Comparison of ENCODE assay signal across 11 mouse cellular contexts in genomic region chr15:80160223-80160622, GRCm38 (mm10). TPM values are rescaled to one million over a fixed set of nuclear protein-coding genes. Genes with fewer than 3 reads are reported as not detected.
DNase-seq lines count a peak whose midpoint lies in the region; ATAC-seq lines count a peak whose summit lies in the region.
"Had no signal": no experiment of that assay in that cellular context is flagged by ENCODE, and none has a peak within 500 bp of the region (broad histone marks: within the 10 kb centered on the region; RNA-seq: fewer than 3 reads in every experiment).

No protein-coding gene starts in this region.

- peak overlapping the region; percentile 78 for H3K27ac ChIP-seq in heart, embryonic 10.5 days
- no peak overlapping the region for H3K27ac ChIP-seq in heart, embryonic 12.5 days (ENCODE audit: poor library complexity, severe bottlenecking)
- peak overlapping the region; percentile 80 for H3K27ac ChIP-seq in lung, embryonic 16.5 days (ENCODE audit: low read length)
- peak overlapping the region; percentile 49; the same call in 1 of the 2 replicates for H3K27ac ChIP-seq in hindbrain, embryonic 13.5 days
- H3K27ac ChIP-seq in stomach, embryonic 14.5 days (ENCODE audit: low read length), result peak overlapping the region; percentile 95

- ATAC-seq in heart, embryonic 12.5 days (ENCODE audit: insufficient number of reproducible peaks, low FRiP score), result no peak
- no peak for ATAC-seq in lung, embryonic 16.5 days (ENCODE audit: low read depth)
- ATAC-seq in hindbrain, embryonic 13.5 days (ENCODE audit: low FRiP score), result no peak
- no peak for ATAC-seq in stomach, embryonic 14.5 days (ENCODE audit: insufficient number of reproducible peaks, insufficient read depth, low FRiP score, low read depth)

- peaks cover 38% of the 10 kb centered on the region for H3K4me1 ChIP-seq in heart, embryonic 10.5 days
- peaks cover 22% of the 10 kb centered on the region for H3K4me1 ChIP-seq in heart, embryonic 12.5 days (replicated peaks)
- H3K4me1 ChIP-seq in lung, embryonic 16.5 days (replicated peaks; ENCODE audit: control insufficient read depth, insufficient read depth, low read length), result peaks cover 21% of the 10 kb centered on the region
- peaks cover 5% of the 10 kb centered on the region; the same call in 1 of the 2 replicates for H3K4me1 ChIP-seq in hindbrain, embryonic 13.5 days (replicated peaks)
- peaks cover 11% of the 10 kb centered on the region; the same call in 1 of the 2 replicates for H3K4me1 ChIP-seq in stomach, embryonic 14.5 days (ENCODE audit: control insufficient read depth, insufficient read depth, low read length)

- no peaks in the 10 kb centered on the region for H3K9me3 ChIP-seq in heart, embryonic 10.5 days
- no peaks in the 10 kb centered on the region for H3K9me3 ChIP-seq in heart, embryonic 12.5 days (replicated peaks)
- no peaks in the 10 kb centered on the region for H3K9me3 ChIP-seq in lung, embryonic 16.5 days (ENCODE audit: control insufficient read depth, low read length)
- H3K9me3 ChIP-seq in hindbrain, embryonic 13.5 days, result no peaks in the 10 kb centered on the region
- H3K9me3 ChIP-seq in stomach, embryonic 14.5 days (ENCODE audit: control insufficient read depth, low read depth, low read length), result no peaks in the 10 kb centered on the region

- H3K4me2 ChIP-seq in heart, embryonic 12.5 days, result no peak overlapping the region
- no peak overlapping the region for H3K4me2 ChIP-seq in lung, embryonic 16.5 days (ENCODE audit: low read depth, low read length)
- H3K4me2 ChIP-seq in hindbrain, embryonic 13.5 days, result no peak overlapping the region
- no peak overlapping the region for H3K4me2 ChIP-seq in stomach, embryonic 14.5 days (replicated peaks; ENCODE audit: low read depth, low read length)

- H3K9ac ChIP-seq in heart, embryonic 12.5 days, result no peak overlapping the region
- peak overlapping the region; percentile 20; the same call in 1 of the 2 replicates for H3K9ac ChIP-seq in lung, embryonic 16.5 days (ENCODE audit: low read length)
- no peak overlapping the region for H3K9ac ChIP-seq in hindbrain, embryonic 13.5 days
- H3K9ac ChIP-seq in stomach, embryonic 14.5 days (replicated peaks; ENCODE audit: low read depth, low read length), result no peak overlapping the region; the same call in 1 of the 2 replicates

- H3K27me3 ChIP-seq in heart, embryonic 10.5 days (ENCODE audit: insufficient read depth, poor library complexity, severe bottlenecking), result no peaks in the 10 kb centered on the region
- H3K27me3 ChIP-seq in heart, embryonic 12.5 days (replicated peaks), result no peaks in the 10 kb centered on the region
- H3K27me3 ChIP-seq in lung, embryonic 16.5 days (ENCODE audit: control insufficient read depth, insufficient read depth, low read depth, low read length), result no peaks in the 10 kb centered on the region
- no peaks in the 10 kb centered on the region for H3K27me3 ChIP-seq in hindbrain, embryonic 13.5 days
- H3K27me3 ChIP-seq in stomach, embryonic 14.5 days (ENCODE audit: control insufficient read depth, insufficient read depth, low read length), result no peaks in the 10 kb centered on the region
- H3K27me3 ChIP-seq: CH12.LX had no signal

- H3K36me3 ChIP-seq in heart, embryonic 10.5 days, result peaks cover 83% of the 10 kb centered on the region
- H3K36me3 ChIP-seq in heart, embryonic 12.5 days, result peaks cover 82% of the 10 kb centered on the region
- H3K36me3 ChIP-seq in lung, embryonic 16.5 days (ENCODE audit: control insufficient read depth, insufficient read depth, low read length), result peaks cover 29% of the 10 kb centered on the region
- H3K36me3 ChIP-seq in hindbrain, embryonic 13.5 days, result peaks cover 74% of the 10 kb centered on the region
- peaks cover 44% of the 10 kb centered on the region for H3K36me3 ChIP-seq in stomach, embryonic 14.5 days (ENCODE audit: control insufficient read depth, insufficient read depth, low read length)

- no peak for DNase-seq in heart, embryonic 10.5 days (ENCODE audit: low spot score)
- no peak for DNase-seq in lung, postnatal 10 days
- no peak for DNase-seq in thymus, adult 18-20 months
- DNase-seq in gastrocnemius, adult 8-10 months (ENCODE audit: low spot score in 2 of 2), result no peak
- DNase-seq: adrenal gland, adult 8-10 months; cerebellum, adult 9-10 months had no signal

- WGBS in heart, embryonic 10.5 days, result 88% methylated on average over 13 of the region's 13 CpGs
- WGBS in heart, embryonic 12.5 days, result 86% methylated on average over 13 of the region's 13 CpGs
- 84% methylated on average over 13 of the region's 13 CpGs for WGBS in lung, embryonic 16.5 days
- WGBS in hindbrain, embryonic 13.5 days, result 89% methylated on average over 13 of the region's 13 CpGs
- WGBS in stomach, embryonic 14.5 days, result 79% methylated on average over 13 of the region's 13 CpGs

- no peak overlapping the region for H3K4me3 ChIP-seq in heart, embryonic 10.5 days
- no peak overlapping the region for H3K4me3 ChIP-seq in heart, embryonic 12.5 days
- no peak overlapping the region for H3K4me3 ChIP-seq in lung, embryonic 16.5 days (ENCODE audit: low read length)
- H3K4me3 ChIP-seq in hindbrain, embryonic 13.5 days, result no peak overlapping the region
- H3K4me3 ChIP-seq in stomach, embryonic 14.5 days (ENCODE audit: low read depth, low read length), result no peak overlapping the region

RNA-seq across cellular contexts. Expression of gene Mgat3, which starts 13.3 kb away (rescaled TPM):
- 1.1 and 2.8 TPM in 2 replicates for polyA plus RNA-seq in heart, embryonic 10.5 days (2016; fragmentation: Nextera tagmentation; extraction: Ambion mirVana)
- polyA plus RNA-seq in heart, embryonic 12.5 days (2016; fragmentation: Nextera tagmentation; extraction: Ambion mirVana), result 1.4 TPM in 2 replicates
- 3.9 and 4.3 TPM in 2 replicates for polyA plus RNA-seq in lung, embryonic 16.5 days (2015; fragmentation: Nextera tagmentation; extraction: Ambion mirVana)
- polyA plus RNA-seq in hindbrain, embryonic 13.5 days (2015; fragmentation: Nextera tagmentation; extraction: Ambion mirVana), result 12.2 and 13.0 TPM in 2 replicates
- polyA plus RNA-seq in stomach, embryonic 14.5 days (2014; fragmentation: Nextera tagmentation; extraction: Ambion mirVana), result 12.8 and 13.7 TPM in 2 replicates
- total RNA-seq in gastrocnemius, adult 8-10 months (2022), result 1 to 10 TPM in 1 of 4 experiments, under 1 TPM in 3; 0.29 to 1.1 (median 0.75) TPM

RNA-seq across cellular contexts. Expression of gene Tab1, which starts 27.3 kb away (rescaled TPM):
- polyA plus RNA-seq in heart, embryonic 10.5 days (2016; fragmentation: Nextera tagmentation; extraction: Ambion mirVana), result 34.2 and 38.1 TPM in 2 replicates
- 30.5 TPM in 2 replicates for polyA plus RNA-seq in heart, embryonic 12.5 days (2016; fragmentation: Nextera tagmentation; extraction: Ambion mirVana)
- polyA plus RNA-seq in lung, embryonic 16.5 days (2015; fragmentation: Nextera tagmentation; extraction: Ambion mirVana), result 31.5 and 33.5 TPM in 2 replicates
- polyA plus RNA-seq in hindbrain, embryonic 13.5 days (2015; fragmentation: Nextera tagmentation; extraction: Ambion mirVana), result 38.3 and 41.2 TPM in 2 replicates
- polyA plus RNA-seq in stomach, embryonic 14.5 days (2014; fragmentation: Nextera tagmentation; extraction: Ambion mirVana), result 32.2 and 34.9 TPM in 2 replicates
- total RNA-seq in gastrocnemius, adult 8-10 months (2022), result 10 to 100 TPM; 11.5 to 13.6 (median 12.8) TPM
